Mouse (Mus musculus) megakaryocyte, embryonic 14.5 days (primary cell): ENCODE measurements around the gene Pik3ca.

Experiments used
- FLI1 ChIP-seq: IDR thresholded peaks from 2 replicates; pipeline ENCODE4 v1.6.1; 2012; ENCODE audit warnings: low read length, inconsistent platforms, mixed read lengths
- GATA1 ChIP-seq: IDR thresholded peaks from 3 replicates; pipeline ENCODE4 v1.6.1; 2012; ENCODE audit warnings: mixed read lengths, low read length, inconsistent platforms, borderline replicate concordance

DNA sequence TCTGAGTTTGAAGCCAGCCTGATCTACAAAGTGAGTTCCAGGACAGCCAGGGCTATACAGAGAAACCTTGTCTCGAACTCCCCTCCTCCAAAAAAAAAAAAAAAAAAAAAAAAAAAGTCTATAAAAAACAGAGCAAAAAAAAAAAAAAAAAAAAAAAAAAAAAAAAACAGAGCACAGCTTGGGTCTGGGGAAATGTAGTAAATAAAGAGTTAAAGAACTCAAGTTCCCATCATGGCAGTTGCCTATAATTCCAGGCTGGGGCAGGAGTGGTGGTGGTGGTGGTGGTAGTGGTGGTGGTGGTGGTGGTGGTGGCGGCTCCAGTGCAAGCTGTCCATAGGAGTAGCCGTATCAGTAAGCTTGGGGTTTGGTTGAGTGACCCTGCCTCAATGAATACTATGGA is 85.6 kb downstream of the Pik3ca start:
- TF ChIP-seq GATA1 (no peak), FLI1 (no peak)
